In the genomic region with DNA sequence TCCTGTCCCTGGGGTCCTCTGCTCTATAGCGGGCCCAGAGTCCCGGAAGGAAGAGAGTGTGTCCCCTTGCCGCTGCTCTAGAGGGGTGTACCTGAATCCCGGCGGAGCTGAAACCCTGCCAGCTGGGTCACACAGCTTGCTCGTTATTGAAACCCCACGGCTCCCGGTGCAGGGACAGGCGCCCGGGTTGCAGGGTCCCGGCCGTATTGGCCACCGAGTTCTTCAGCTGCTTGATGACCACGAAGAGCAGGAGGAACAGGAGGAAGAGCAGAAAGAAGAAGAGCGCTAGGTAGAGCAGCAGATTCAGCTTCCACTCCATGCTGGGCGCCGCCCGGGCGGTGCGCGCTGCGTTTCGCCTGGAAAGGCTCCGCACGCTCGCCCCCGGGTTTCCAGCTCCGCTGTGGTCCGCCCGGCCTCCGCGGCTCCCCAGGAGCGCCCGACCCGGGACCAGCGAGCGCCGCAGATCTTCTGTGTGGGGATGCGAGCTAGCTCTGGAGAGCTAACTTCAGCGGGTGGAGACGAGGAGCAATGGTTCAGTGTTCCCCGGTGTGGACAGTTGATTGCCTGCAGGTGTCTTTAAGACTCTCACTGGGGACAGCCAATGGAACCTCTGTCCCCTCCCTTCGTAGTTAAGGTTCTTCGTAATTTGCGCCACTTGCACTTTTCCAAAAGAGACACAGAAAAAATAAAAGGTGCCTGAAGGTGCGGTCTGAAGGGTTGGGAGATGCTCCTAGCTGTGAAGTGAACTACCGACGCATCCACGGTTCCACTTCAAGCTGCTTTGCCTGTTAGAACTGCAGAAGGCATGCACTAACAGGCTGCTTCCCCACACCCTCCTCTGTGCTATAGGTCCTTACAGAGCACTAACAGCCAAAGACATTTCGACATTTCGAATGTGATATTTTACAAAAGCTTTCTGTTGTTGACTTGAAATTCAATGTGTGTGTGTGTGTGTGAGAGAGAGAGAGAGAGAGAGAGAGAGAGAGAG, we compare ENCODE assay signal across 9 mouse cellular contexts. TPM values are rescaled to one million over a fixed set of nuclear protein-coding genes. Genes with fewer than 3 reads are reported as not detected.
DNase-seq lines count a peak whose midpoint lies in the region; ATAC-seq and TF ChIP-seq lines count a peak whose summit lies in the region.
"Had no signal": no experiment of that assay in that cellular context is flagged by ENCODE, and none has a peak within 500 bp of the region (broad histone marks: within the 10 kb centered on the region; RNA-seq: fewer than 3 reads in every experiment).

TSS of gene Gm11549 (minus strand) at position 741 of the 988 bp plus-strand sequence.

- H3K9ac ChIP-seq in neural tube, embryonic 14.5 days (replicated peaks; ENCODE audit: low read depth, low read length): peak within 1 kb of the TSS; percentile 46

- H3K4me3 ChIP-seq in cerebellum, adult 2 months (replicated peaks; ENCODE audit: insufficient read depth, low read depth, low read length): peak within 1 kb of the TSS; percentile 12
- H3K4me3 ChIP-seq in neural tube, embryonic 14.5 days (ENCODE audit: low read depth, low read length): peak within 1 kb of the TSS; percentile 46

- peak within 1 kb of the TSS; percentile 92 for H3K4me2 ChIP-seq in neural tube, embryonic 14.5 days (ENCODE audit: low read depth, low read length)

- peak; percentile 81 for ATAC-seq in neural tube, embryonic 14.5 days (ENCODE audit: low read depth)

- H3K4me1 ChIP-seq in cerebellum, adult 2 months (ENCODE audit: control insufficient read depth, insufficient read depth, low read length): no peaks in the 10 kb centered on the region
- no peaks in the 10 kb centered on the region for H3K4me1 ChIP-seq in neural tube, embryonic 14.5 days (ENCODE audit: control insufficient read depth, insufficient read depth, low read length)

- no peaks in the 10 kb centered on the region for H3K36me3 ChIP-seq in neural tube, embryonic 14.5 days (ENCODE audit: control insufficient read depth, insufficient read depth, low read length)

- DNase-seq in cerebellum, adult 2 months: peak; percentile 6 to 23
- DNase-seq in cerebellum, adult 18-20 months: no peak
- peak; percentile 11 for DNase-seq in ovary, postnatal 14 days (ENCODE audit: low spot score)
- DNase-seq in ovary, postnatal 10 days (ENCODE audit: low spot score): no peak
- DNase-seq in frontal cortex, postnatal 36 days (ENCODE audit: low spot score in 2 of 2): peak; percentile 62 to 70
- peak; percentile 57 to 64 for DNase-seq in left cerebral cortex, postnatal 25 days (ENCODE audit: low spot score in 2 of 2)
- DNase-seq in thymus, postnatal 36 days: no peak

- H3K27ac ChIP-seq in cerebellum, adult 2 months (ENCODE audit: insufficient read depth, low read length): no peak within 1 kb of the TSS
- H3K27ac ChIP-seq in neural tube, embryonic 14.5 days (ENCODE audit: low read depth, low read length): no peak within 1 kb of the TSS

- no peak for TF ChIP-seq POLR2A in cerebellum, adult 2 months (IDR thresholded peaks at IDR 0.05; ENCODE audit: borderline replicate concordance, insufficient read depth, low read length)

- no peaks in the 10 kb centered on the region for H3K9me3 ChIP-seq in neural tube, embryonic 14.5 days (ENCODE audit: control insufficient read depth, low read length)

- intact Hi-C loops in left cerebral cortex, postnatal 25 days (cut with DNase I): no loop called here

- no peak for TF ChIP-seq CTCF in cerebellum, adult 2 months (IDR thresholded peaks at IDR 0.05; ENCODE audit: borderline replicate concordance, insufficient read depth, low read depth, low read length)

- no peaks in the 10 kb centered on the region; the same call in 1 of the 2 replicates for H3K27me3 ChIP-seq in cerebellum, adult 2 months (ENCODE audit: control insufficient read depth, insufficient read depth, low read length)
- peaks cover 13% of the 10 kb centered on the region for H3K27me3 ChIP-seq in neural tube, embryonic 14.5 days (ENCODE audit: control insufficient read depth, insufficient read depth, low read length)

- under 1% methylated on average over 51 of the region's 51 CpGs for WGBS in cerebellum, adult 2 months
- under 1% methylated on average over 51 of the region's 51 CpGs for WGBS in neural tube, embryonic 14.5 days

RNA-seq across cellular contexts. Expression of gene Gm11549, which starts in this region (rescaled TPM):
- 0.10 TPM in 2 replicates for polyA plus RNA-seq in cerebellum, adult 2 months (2012; rRNA removed)
- 10 to 100 TPM; 34.3 to 41.5 TPM for total RNA-seq in left cerebral cortex, postnatal 25 days (2021)
- polyA plus RNA-seq in neural tube, embryonic 14.5 days (2014; fragmentation: Nextera tagmentation; extraction: Ambion mirVana): 0.07 and 2.5 TPM in 2 replicates
- polyA plus RNA-seq: gonadal fat pad, adult 2 months had no signal

Comparison
In these comparisons a context has a peak if more than half of its experiments do, and no peak if none do; other contexts are left out.
1. DNase-seq: peak in ovary, postnatal 14 days (single experiment), frontal cortex, postnatal 36 days (2 of 2) and left cerebral cortex, postnatal 25 days (2 of 2); none in cerebellum, adult 18-20 months (0 of 2), ovary, postnatal 10 days (single experiment) and thymus, postnatal 36 days (0 of 2).
2. Peak in DNase-seq and H3K4me3 ChIP-seq in cerebellum, adult 2 months; RNA of the gene not detected or under 1 TPM.